10 mouse cellular contexts compared by ENCODE assay signal in genomic region chr11:96366092-96367041, GRCm38 (mm10). TPM values are rescaled to one million over a fixed set of nuclear protein-coding genes. Genes with fewer than 3 reads are reported as not detected.
DNase-seq lines count a peak whose midpoint lies in the region; ATAC-seq and TF ChIP-seq lines count a peak whose summit lies in the region.
"Had no signal": no experiment of that assay in that cellular context is flagged by ENCODE, and none has a peak within 500 bp of the region (broad histone marks: within the 10 kb centered on the region; RNA-seq: fewer than 3 reads in every experiment).

No protein-coding gene starts in this region.

- no peaks in the 10 kb centered on the region; the same call in 1 of the 2 replicates for H3K9me3 ChIP-seq in heart, postnatal 0 days (replicated peaks; ENCODE audit: control insufficient read depth, low read length)
- H3K9me3 ChIP-seq in kidney, postnatal 0 days (replicated peaks; ENCODE audit: low read length): no peaks in the 10 kb centered on the region
- no peaks in the 10 kb centered on the region for H3K9me3 ChIP-seq in neural tube, embryonic 12.5 days
- H3K9me3 ChIP-seq: G1E had no signal

- H3K4me3 ChIP-seq in heart, postnatal 0 days (ENCODE audit: low read depth, low read length): no peak overlapping the region
- peak overlapping the region; percentile 10; the same call in 1 of the 2 replicates for H3K4me3 ChIP-seq in kidney, postnatal 0 days (replicated peaks; ENCODE audit: low read depth, low read length)
- H3K4me3 ChIP-seq in neural tube, embryonic 12.5 days: peak overlapping the region; percentile 38

- H3K4me1 ChIP-seq in heart, postnatal 0 days (ENCODE audit: control insufficient read depth, insufficient read depth): no peaks in the 10 kb centered on the region
- H3K4me1 ChIP-seq in kidney, postnatal 0 days (replicated peaks; ENCODE audit: insufficient read depth, low read length): peaks cover 3% of the 10 kb centered on the region; the same call in 1 of the 2 replicates
- peaks cover 29% of the 10 kb centered on the region for H3K4me1 ChIP-seq in neural tube, embryonic 12.5 days

- TF ChIP-seq EP300 in heart, postnatal 0 days (IDR thresholded peaks at IDR 0.05; ENCODE audit: low read depth): no peak

- H3K27me3 ChIP-seq in heart, postnatal 0 days (ENCODE audit: control insufficient read depth, insufficient read depth, low read length): peaks cover 96% of the 10 kb centered on the region
- H3K27me3 ChIP-seq in kidney, postnatal 0 days (ENCODE audit: insufficient read depth, low read length): no peaks in the 10 kb centered on the region; the same call in 1 of the 2 replicates
- peaks cover 9% of the 10 kb centered on the region for H3K27me3 ChIP-seq in neural tube, embryonic 12.5 days (replicated peaks)

- H3K4me2 ChIP-seq in heart, postnatal 0 days (ENCODE audit: low read depth, low read length): no peak overlapping the region
- peak overlapping the region; percentile 46 for H3K4me2 ChIP-seq in kidney, postnatal 0 days (ENCODE audit: low read length)
- peak overlapping the region; percentile 69 for H3K4me2 ChIP-seq in neural tube, embryonic 12.5 days (replicated peaks)

- no peaks in the 10 kb centered on the region for H3K36me3 ChIP-seq in heart, postnatal 0 days (replicated peaks; ENCODE audit: control insufficient read depth, insufficient read depth, low read length)
- H3K36me3 ChIP-seq in kidney, postnatal 0 days (ENCODE audit: insufficient read depth, low read length): no peaks in the 10 kb centered on the region
- H3K36me3 ChIP-seq in neural tube, embryonic 12.5 days: no peaks in the 10 kb centered on the region
- H3K36me3 ChIP-seq: G1E had no signal

- 0 out of 2 replicates have a peak, but pooled peaks have one; percentile 11 for ATAC-seq in heart, postnatal 0 days (ENCODE audit: insufficient read depth, low read depth)
- peak; percentile 87 for ATAC-seq in granulocyte monocyte progenitor cell, adult 5-6 weeks (replicated peaks; ENCODE audit: poor library complexity, severe bottlenecking)
- ATAC-seq in kidney, postnatal 0 days (replicated peaks; ENCODE audit: low FRiP score, low read depth): peak; percentile 67; the same call in 1 of the 2 replicates
- peak; percentile 37; the same call in 1 of the 2 replicates for ATAC-seq in neural tube, embryonic 12.5 days (ENCODE audit: low FRiP score, low read depth)
- no peak for ATAC-seq in monocyte, adult 5-6 weeks (replicated peaks; ENCODE audit: insufficient number of reproducible peaks, low FRiP score, low TSS enrichment, poor library complexity, severe bottlenecking)

- no peak overlapping the region for H3K27ac ChIP-seq in heart, postnatal 0 days (ENCODE audit: low read depth)
- H3K27ac ChIP-seq in kidney, postnatal 0 days: no peak overlapping the region
- no peak overlapping the region for H3K27ac ChIP-seq in neural tube, embryonic 12.5 days

- intact Hi-C loops in heart, postnatal 25 days (cut with DNase I): no loop called here

- 3% methylated on average over 46 of the region's 47 CpGs for WGBS in heart, postnatal 0 days
- 7% methylated on average over 47 of the region's 47 CpGs for WGBS in kidney, postnatal 0 days
- whole genome bisulfite sequencing in neural tube, embryonic 12.5 days: 2% methylated on average over 47 of the region's 47 CpGs

- no peak for DNase-seq in heart, postnatal 0 days (ENCODE audit: low spot score)
- no peak for DNase-seq in heart, postnatal 25 days (ENCODE audit: low spot score)
- DNase-seq in kidney, postnatal 0 days (ENCODE audit: low spot score): peak; percentile 55
- no peak for DNase-seq in spleen, postnatal 10 days (ENCODE audit: low spot score in 2 of 2)
- DNase-seq in thymus, postnatal 36 days: no peak
- DNase-seq: cerebellum, adult 11 months had no signal

- no peak for TF ChIP-seq CTCF in heart, postnatal 0 days (IDR thresholded peaks at IDR 0.05; ENCODE audit: low read depth)
- no peak; the same call in 1 of the 2 replicates for TF ChIP-seq CTCF in kidney, postnatal 0 days (IDR thresholded peaks at IDR 0.05; ENCODE audit: low read depth)

- H3K9ac ChIP-seq in heart, postnatal 0 days (replicated peaks; ENCODE audit: low read depth, low read length): no peak overlapping the region
- peak overlapping the region; percentile 32 for H3K9ac ChIP-seq in kidney, postnatal 0 days (ENCODE audit: low read depth, low read length)
- peak overlapping the region; percentile 61 for H3K9ac ChIP-seq in neural tube, embryonic 12.5 days

RNA-seq across cellular contexts. Expression of gene Hoxb1, which starts 0.8 kb away (rescaled TPM):
- not detected in 2 replicates for total RNA-seq in heart, postnatal 0 days (2014; rRNA removed; ENCODE audit: low replicate concordance)
- polyA plus RNA-seq in heart, postnatal 0 days (2015; fragmentation: Nextera tagmentation; extraction: Ambion mirVana): not detected in 2 replicates
- not detected for total RNA-seq in heart, postnatal 25 days (2021)
- not detected in 2 replicates for total RNA-seq in granulocyte monocyte progenitor cell, adult 5-6 weeks (2014; fragmentation: Nextera tagmentation)
- not detected in 2 replicates for total RNA-seq in granulocyte monocyte progenitor cell, adult 5-6 weeks (2017)
- 0.13 and 0.37 TPM in 2 replicates for polyA plus RNA-seq in kidney, postnatal 0 days (2015; fragmentation: Nextera tagmentation; extraction: Ambion mirVana)
- polyA plus RNA-seq in neural tube, embryonic 12.5 days (2016; fragmentation: Nextera tagmentation; extraction: Ambion mirVana): 8.1 and 8.8 TPM in 2 replicates
- not detected in 3 replicates for total RNA-seq in monocyte, adult 5-6 weeks (2017)
- polyA plus RNA-seq: G1E had no signal

RNA-seq across cellular contexts. Expression of gene Hoxb2, which starts 16.0 kb away (rescaled TPM):
- 1.9 and 3.2 TPM in 2 replicates for total RNA-seq in heart, postnatal 0 days (2014; rRNA removed; ENCODE audit: low replicate concordance)
- polyA plus RNA-seq in heart, postnatal 0 days (2015; fragmentation: Nextera tagmentation; extraction: Ambion mirVana): 0.97 and 1.8 TPM in 2 replicates
- total RNA-seq in heart, postnatal 25 days (2021): 1 to 10 TPM in 1 of 2 experiments, under 1 TPM in 1; 0.81 to 1.3 TPM
- total RNA-seq in granulocyte monocyte progenitor cell, adult 5-6 weeks (2014; fragmentation: Nextera tagmentation): 1.7 TPM in 1 of 2 replicates, not detected in the other
- 0.26 TPM in 1 of 2 replicates, not detected in the other for total RNA-seq in granulocyte monocyte progenitor cell, adult 5-6 weeks (2017)
- polyA plus RNA-seq in kidney, postnatal 0 days (2015; fragmentation: Nextera tagmentation; extraction: Ambion mirVana): 38.0 and 42.3 TPM in 2 replicates
- 109 and 119 TPM in 2 replicates for polyA plus RNA-seq in neural tube, embryonic 12.5 days (2016; fragmentation: Nextera tagmentation; extraction: Ambion mirVana)
- not detected in 3 replicates for total RNA-seq in monocyte, adult 5-6 weeks (2017)
- polyA plus RNA-seq: G1E had no signal

RNA-seq across cellular contexts. Expression of gene Hoxb3, which starts 43.2 kb away (rescaled TPM):
- 0.08 and 0.66 TPM in 2 replicates for total RNA-seq in heart, postnatal 0 days (2014; rRNA removed; ENCODE audit: low replicate concordance)
- polyA plus RNA-seq in heart, postnatal 0 days (2015; fragmentation: Nextera tagmentation; extraction: Ambion mirVana): 0.15 and 0.32 TPM in 2 replicates
- total RNA-seq in heart, postnatal 25 days (2021): under 1 TPM; 0.36 to 0.45 TPM
- total RNA-seq in granulocyte monocyte progenitor cell, adult 5-6 weeks (2014; fragmentation: Nextera tagmentation): 1.5 and 7.8 TPM in 2 replicates
- total RNA-seq in granulocyte monocyte progenitor cell, adult 5-6 weeks (2017): 0.05 and 0.56 TPM in 2 replicates
- 3.9 and 4.2 TPM in 2 replicates for polyA plus RNA-seq in kidney, postnatal 0 days (2015; fragmentation: Nextera tagmentation; extraction: Ambion mirVana)
- 21.2 and 26.5 TPM in 2 replicates for polyA plus RNA-seq in neural tube, embryonic 12.5 days (2016; fragmentation: Nextera tagmentation; extraction: Ambion mirVana)
- total RNA-seq in monocyte, adult 5-6 weeks (2017): 1.4 to 2.1 TPM (median 1.8 TPM) in 3 replicates

RNA-seq across cellular contexts. Expression of gene Hoxb4, which starts 48.3 kb away (rescaled TPM):
- 0.39 and 2.3 TPM in 2 replicates for total RNA-seq in heart, postnatal 0 days (2014; rRNA removed; ENCODE audit: low replicate concordance)
- 0.19 and 0.25 TPM in 2 replicates for polyA plus RNA-seq in heart, postnatal 0 days (2015; fragmentation: Nextera tagmentation; extraction: Ambion mirVana)
- total RNA-seq in heart, postnatal 25 days (2021): under 1 TPM; 0.57 to 0.59 TPM
- 2.6 and 3.8 TPM in 2 replicates for total RNA-seq in granulocyte monocyte progenitor cell, adult 5-6 weeks (2014; fragmentation: Nextera tagmentation)
- total RNA-seq in granulocyte monocyte progenitor cell, adult 5-6 weeks (2017): 1.9 and 2.3 TPM in 2 replicates
- 3.6 and 3.8 TPM in 2 replicates for polyA plus RNA-seq in kidney, postnatal 0 days (2015; fragmentation: Nextera tagmentation; extraction: Ambion mirVana)
- 10.2 and 15.1 TPM in 2 replicates for polyA plus RNA-seq in neural tube, embryonic 12.5 days (2016; fragmentation: Nextera tagmentation; extraction: Ambion mirVana)
- total RNA-seq in monocyte, adult 5-6 weeks (2017): 4.7 to 6.6 TPM (median 5.2 TPM) in 3 replicates
- total RNA-seq: G1E had no signal
